Mouse (Mus musculus) CH12F3 (cell line): ENCODE results near the gene Unc93a2.
"Not testable (repeated sequence)": the region's sequence is repeated elsewhere in the genome, so short reads cannot be mapped to it uniquely, and the experiment has no call there.

ENCODE experiments used
- in situ Hi-C: fragments of 300-500 bp; cut with MboI; formaldehyde crosslinking; loops from 2 replicates; pipeline ENCODE4 v1.14.3; 2020; ENCODE audit warnings: low sequenced_read_pairs

Unc93a2 gene

DNA sequence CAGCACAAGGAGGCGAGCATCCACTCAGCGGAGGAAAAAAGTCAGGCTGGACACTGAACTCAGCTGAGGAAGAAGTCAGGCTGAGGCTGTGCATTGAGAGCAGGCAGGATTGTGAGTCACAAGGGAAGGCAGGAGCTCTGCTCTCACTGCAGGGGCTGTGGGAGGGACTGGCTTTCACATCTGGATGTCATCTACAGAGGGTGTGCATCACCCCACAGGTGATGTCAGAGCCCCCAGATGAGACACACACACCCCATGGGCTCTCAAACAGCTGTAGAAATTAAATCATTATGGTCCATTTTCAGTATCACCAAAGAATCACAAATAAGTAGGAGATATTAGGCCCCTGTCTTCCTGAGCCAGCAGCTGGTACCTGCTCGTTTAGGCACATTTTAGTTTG, at the start of gene Unc93a2:
Unc93a2 (minus strand) TSS at position 101 of the 400 bp plus-strand sequence.
- in situ Hi-C loops = not testable (repeated sequence)

DNA sequence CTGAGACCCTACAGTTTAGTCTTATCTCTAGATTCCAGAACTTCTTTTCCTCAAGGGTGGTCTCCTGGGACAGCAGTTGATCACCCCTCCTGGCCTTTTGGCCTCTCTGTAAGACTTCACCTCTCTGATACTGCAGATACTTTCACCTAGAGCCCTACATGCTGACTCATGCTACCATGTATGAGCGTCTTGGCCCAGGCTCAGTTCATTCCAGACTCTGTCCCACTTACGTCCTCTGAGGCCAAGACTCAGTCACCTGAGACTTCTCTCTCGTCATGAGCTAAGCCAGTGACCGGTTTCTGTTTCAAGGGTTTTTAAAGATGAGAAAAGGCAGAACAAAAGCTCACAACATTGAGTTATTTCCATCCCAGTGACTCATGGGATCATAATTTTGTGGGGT, 48.9 kb upstream of the Unc93a2 start:
- in situ Hi-C loops = not testable (repeated sequence)

DNA sequence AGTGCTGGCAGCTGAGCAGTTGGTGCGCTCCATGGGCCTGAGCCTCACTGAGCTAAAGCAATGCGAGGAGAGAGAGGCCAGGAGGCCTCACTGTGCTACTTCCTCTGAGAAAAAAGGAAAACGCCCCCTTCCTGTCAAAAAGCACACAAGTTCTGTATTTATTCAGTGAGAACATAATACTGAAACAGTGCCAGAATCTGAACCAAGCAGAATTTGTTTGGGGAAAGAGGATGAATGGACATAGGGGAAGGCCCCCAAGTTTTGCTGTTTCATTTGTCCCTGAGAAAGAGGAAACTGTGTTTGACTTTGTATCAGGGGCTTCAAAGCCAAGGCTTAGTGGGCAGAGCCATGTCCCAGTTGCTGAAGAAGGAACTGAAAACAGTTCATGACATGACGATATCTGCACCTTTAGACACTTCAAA, 45.0 kb upstream of the Unc93a2 start:
- in situ Hi-C loops = not testable (repeated sequence)

DNA sequence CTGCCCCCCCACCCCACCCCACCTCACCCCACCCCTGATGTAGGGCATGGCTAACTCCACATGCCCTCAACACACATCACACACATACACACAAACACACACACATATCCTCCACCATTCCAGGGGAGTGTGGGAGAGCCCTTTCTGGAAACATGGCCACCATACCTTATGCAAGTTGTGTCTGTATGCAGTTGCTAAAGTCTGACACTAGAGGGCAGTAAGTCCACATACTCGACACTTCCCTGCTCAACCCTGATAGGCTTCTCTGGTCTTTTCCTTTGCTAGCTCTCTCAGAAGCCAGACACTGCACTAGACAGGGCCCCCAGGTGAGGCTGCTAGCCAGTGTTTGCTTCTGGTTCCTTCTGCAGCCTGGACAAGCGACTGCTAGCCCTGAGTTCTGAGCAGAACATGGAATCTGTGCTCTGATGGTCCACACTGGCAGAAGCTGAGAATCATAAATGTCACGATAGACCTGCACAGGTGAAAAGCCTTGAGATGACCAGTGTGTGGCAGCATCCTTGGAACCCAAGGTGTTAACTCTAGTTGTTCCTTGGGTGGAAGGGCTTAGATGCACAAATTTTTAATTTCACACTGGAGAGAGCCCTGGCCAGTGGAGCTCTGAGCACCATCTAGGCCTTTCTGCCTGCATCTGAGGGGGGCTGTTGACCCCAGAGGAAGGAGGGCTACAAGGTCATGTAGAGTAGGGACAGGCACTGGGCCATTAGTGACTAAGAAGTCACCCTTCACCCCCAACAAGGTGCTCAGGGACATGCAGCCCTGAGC, 35.1 kb upstream of the Unc93a2 start:
- in situ Hi-C loops = not testable (repeated sequence)

DNA sequence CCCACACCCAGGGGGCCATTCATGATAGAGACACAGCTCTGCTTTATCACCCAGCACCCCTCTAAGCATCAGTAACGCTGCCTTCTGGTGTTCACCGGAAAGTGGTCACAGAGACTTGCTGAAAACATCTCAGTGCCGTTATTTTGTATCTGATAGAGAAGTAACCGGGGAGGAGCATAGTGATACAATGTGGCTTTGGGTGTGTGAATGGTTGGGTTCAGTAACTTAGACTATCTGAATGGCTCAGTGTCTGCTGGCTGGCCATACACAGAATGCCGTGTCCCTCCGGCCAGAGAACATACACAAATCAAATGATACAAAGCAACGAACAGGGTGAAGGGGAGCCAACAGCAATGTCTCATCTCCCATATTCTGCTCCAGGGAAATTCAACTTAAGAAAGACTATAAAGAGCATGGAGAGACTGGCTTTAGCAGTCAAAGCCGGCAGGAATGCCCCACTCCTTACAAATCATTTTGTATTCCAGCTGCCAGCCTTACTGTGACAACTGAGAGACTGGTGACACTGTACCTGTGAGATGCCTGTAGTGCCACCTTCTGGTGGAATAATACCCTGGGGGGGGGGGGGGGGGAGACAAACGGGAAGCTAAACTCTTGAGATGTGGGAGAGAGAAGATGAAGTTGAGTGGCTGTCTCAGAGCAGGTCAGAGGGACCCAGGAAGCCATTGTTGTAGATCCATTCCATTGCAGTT, 29.5 kb upstream of the Unc93a2 start:
- in situ Hi-C loops = not testable (repeated sequence)

DNA sequence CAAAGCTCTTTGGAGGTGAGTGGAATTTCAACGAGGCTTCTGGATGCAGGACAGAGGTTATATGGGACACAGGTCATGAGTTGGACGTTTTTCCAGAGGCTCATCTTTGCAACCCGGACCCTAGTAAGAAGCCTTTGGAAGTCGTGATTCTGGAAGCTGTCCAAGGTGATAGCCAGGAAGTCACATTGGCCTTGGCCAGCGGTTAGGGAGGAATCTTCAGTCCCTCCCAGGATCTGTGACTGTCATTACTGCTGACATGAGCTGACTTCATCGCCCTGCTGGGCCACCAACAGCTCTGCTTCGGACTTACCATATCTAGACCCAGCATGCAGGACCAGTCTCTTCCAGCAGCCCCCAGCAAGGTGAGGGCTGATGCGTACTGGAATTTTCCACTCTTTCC, 28.1 kb upstream of the Unc93a2 start:
- in situ Hi-C loops = not testable (repeated sequence)

DNA sequence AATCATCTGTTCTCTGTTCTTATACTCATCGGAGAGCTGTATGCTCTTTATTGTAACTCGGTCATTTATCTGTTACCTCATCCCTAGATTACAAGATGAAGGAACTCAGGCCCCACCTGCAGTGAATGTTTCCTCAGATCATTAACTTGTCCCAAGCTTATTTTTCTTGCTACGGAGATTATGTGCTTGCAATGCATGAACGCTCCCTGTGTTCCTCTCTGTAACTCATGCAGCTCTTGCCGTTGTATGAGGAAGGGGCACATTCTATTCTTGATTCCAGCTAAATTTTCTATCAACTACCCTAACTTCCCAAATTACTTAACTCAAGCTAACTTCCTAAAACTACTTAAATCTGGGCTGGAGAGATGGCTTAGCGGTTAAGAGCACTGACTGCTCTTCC, 14.5 kb upstream of the Unc93a2 start:
- in situ Hi-C loops = not testable (repeated sequence)

DNA sequence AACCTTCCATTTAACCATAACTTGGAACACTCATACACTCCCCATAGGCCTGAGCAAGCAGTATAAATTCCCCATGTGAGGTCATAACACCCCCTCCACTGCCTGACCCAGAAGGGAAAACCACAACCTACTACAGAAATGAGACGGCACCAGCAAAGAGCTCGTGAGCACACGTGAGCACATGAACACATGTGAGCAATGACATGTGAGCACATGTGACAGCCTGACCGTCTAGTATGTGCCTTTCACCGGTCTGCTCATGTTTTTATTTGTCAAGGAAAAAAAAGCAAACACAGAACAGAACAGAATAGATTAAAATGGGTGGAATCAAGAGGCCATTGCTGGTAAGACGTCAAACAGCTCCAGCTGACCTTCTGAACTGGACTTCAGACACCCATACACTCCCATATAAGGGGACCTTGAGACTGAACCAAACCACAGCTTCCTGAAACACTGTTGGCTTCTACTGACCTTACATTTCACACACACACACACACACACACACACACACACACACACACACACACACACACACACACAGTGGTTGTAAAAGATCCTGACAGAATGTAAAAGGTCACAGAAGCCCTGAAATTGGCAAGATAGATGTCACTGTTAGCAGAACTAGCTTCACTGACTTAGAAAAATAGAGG, 13.1 kb upstream of the Unc93a2 start:
- in situ Hi-C loops = not testable (repeated sequence)

DNA sequence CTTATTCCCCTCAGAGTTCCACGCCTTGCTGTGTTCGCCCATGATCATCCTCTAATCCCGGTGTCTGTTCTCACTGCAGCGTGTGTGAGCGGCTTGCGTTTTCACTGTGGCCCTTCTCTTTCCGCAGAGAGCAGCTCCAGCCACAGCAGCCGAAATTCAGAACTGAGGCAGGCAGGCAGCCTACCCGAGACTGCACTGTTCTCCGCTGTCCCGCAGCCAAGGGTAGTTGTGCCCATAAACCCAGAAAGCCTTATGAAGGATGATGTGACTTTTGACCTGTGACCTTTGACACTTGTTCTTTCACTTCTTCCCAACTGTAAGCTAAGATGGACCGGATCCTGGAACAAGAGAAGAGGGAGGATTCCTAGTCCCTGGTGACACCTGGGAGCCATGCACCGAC, 11.8 kb upstream of the Unc93a2 start:
- in situ Hi-C loops = not testable (repeated sequence)

DNA sequence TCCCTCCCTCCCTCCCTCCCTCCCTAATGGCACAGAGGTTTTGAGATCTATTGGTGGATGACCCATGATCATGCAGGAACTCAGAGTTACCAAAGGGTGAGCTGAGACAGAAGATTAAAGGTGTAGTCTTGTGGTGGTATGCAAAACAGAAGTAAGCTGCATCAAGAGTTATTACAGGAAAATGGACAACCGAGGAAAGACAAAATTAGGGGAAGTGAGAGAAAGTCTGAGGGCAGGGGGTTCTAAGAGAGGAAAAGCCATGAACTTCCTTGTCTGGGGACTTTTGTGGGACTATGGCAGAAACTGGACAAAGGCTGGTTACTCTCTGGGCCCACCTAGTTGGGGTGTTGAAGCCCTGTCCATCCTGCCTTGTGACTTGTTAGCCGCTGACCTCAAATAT, 11.0 kb upstream of the Unc93a2 start:
- in situ Hi-C loops = not testable (repeated sequence)

DNA sequence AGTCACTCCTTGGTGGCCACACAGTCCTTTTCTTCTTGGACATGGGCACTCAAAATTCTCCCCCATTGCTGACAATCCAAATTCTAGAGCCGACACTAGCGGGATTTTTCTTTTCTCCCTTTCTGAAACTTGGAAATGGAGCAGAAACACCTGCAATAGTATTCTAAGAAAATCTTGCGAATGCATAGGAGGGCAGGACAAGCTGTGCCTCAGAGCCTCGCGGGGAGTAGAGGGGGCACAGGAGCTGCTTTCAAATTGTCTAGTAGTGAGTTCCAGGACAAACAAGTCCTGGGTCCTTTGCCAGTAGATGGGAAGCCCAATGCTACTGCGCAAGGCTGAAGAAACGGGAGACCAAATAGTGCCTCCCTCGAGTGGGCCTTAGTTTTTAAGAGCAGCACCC, 10.4 kb upstream of the Unc93a2 start:
- in situ Hi-C loops = not testable (repeated sequence)

DNA sequence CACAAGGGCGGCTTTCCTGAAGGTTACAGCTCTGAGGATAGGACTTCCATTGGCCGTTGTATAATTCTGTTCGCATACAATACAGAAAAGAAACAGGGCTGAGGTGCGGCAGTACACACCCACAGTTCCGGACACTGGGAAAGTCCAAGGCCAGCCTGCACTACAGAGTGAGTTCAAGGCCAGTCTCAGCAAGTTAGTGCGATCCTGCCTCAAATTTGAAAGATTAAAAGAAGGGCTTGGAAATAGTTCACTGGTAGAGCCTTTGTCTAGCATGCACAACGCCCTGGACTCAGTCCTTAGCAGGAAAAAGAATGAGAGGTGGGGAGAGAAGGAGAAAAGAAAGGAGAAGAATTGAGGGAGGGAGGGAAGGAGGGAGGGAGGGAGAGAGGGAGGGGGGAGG, 9.9 kb upstream of the Unc93a2 start:
- in situ Hi-C loops = not testable (repeated sequence)

DNA sequence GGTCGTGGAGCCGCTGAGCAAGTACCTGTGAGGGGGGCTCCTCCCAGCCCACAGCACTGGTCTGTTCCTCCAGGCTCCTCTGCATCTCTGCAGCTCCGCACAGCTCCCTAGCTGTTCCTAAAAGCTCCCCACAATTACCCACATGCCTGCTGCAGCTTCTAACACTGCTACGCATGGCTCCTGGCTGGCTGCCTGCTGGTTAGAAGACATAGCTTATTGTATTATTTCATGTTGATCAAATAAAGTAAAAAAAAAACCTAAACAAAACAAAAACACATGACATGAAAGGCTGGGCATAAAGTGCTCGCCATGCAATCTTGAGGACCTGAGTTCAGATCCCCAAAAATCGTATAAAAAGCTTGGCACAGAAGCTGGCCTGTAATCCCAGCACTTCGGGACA, 4.6 kb upstream of the Unc93a2 start:
- in situ Hi-C loops = not testable (repeated sequence)

DNA sequence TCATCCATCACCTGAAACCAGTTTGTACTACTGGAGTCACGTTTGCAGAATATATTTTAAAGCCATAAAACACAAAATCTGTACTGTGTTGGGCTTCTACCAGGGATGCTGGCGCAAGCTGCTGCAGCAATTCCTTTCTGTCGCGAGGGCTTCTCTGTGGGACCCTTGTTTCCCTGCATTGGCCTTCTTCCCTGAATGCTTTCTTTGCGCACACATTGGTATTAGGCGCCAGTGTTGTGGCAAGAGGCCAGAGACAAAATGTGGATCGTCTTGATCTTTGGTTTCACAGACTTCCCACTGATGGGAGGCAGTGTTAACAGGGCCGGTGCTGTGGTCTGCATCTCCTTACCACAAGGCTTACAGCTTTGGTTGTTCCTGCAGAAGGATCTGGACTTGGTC, 3.7 kb upstream of the Unc93a2 start:
- in situ Hi-C loops = not testable (repeated sequence)

DNA sequence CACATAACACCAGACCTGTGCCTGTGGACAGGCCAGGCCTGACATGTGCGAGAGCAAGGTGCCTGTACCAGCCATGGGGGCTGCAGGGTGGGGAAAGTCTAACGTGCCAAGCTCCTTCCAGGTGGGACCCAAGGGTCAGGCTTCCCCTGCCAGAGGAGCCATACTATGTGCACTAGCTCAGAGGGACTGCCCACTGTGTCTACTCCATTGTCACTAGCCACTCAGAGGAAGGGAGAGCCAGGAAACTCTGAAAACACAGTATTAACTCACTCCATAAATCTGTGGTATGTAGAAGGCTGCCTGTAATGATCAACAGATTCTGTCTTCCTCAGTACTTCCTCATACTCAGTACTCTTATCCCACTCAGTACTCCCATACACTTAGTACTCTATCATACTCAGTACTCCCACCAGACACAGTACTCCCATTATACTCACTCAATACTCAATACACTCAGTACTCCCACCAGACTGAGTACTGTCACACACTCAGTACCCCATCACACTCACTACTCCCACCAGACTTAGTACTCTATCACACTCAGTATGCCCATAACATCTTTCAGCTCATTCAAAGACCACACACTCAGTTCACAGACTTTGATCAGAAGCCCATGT, 3.2 kb upstream of the Unc93a2 start:
- in situ Hi-C loops = not testable (repeated sequence)

DNA sequence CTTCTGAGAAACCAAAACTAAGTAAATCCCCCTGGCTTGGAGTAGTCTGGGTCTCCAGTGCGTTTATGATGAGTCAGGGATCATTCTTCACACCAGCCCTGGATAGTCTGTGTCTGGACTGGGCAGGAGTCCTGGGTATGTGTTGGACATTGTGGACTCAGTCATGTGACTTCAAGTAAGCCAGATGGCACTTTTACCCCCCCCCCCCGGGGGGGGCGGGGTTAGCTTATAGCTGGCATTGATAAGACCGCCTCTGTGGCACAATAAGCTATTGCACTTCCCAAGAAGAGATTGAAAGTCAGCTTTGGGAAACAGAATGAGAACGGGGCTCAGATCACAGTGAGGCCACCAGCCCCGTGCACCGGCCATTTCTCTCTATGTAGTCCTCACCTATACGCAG, 752 bp upstream of the Unc93a2 start:
- in situ Hi-C loops = not testable (repeated sequence)

DNA sequence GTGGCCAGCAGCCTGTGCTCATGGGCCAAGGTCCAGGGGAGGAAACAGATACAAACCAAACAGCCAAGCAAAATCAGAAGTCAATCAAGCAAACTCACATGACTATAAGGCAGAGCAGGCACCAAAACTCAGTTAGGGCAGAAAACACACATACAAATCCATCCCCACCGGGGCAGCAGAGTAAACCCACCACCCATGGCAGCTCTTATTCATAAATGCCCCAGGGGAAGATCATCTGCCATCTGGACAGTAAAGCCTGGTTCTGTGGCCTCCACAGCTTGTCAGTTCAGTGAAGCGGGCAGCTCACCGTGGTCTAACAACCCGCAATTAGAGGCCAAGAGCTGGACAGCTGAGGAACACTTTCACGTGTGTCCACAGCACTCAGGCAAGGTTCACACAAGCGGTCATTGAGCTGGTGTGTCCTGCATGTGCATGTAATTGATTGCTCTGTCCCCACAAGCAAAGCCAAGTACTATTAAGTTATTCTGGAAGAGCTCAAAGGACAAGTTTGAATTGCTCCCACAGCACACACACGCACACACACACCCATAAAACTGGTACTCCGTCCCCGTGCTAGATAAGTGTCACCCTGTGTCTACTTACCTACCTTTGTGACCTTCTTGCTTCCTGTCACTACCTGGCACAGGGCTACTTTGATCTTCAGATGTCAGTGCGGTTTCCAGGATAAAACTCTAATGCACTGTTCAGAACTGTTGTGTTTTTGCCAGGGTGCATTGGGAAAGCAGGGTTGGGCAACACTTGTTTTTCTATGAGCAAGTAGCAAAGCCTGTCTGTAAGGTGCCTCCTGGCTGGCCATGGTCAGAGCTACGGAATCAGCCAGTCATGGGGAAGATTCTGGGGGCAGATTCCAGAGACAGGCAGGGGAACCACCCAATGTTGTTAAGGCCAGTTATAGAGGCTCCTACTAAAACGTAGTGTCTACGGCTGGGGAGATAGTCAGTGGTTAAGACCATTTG, 1.8 kb downstream of the Unc93a2 start:
- in situ Hi-C loops = not testable (repeated sequence)

DNA sequence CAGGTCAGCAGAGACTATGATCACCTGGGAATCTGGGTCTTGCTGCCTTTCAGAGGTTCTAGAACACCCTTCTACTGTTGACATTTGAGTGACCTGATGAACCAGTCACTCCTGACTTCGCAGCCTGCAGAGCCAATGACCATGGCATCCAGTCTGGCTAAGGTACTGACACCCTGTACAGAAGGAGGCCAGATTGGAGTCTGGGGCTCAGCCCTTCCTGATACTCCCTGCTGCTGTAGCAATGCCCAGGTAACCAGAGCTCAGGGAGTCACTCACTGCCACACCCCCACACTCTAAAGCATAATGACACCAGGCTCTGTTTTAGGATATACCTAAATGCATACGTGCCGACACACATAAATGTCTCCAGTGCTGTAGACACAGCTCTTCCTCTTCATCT, 2.6 kb downstream of the Unc93a2 start:
- in situ Hi-C loops = not testable (repeated sequence)

DNA sequence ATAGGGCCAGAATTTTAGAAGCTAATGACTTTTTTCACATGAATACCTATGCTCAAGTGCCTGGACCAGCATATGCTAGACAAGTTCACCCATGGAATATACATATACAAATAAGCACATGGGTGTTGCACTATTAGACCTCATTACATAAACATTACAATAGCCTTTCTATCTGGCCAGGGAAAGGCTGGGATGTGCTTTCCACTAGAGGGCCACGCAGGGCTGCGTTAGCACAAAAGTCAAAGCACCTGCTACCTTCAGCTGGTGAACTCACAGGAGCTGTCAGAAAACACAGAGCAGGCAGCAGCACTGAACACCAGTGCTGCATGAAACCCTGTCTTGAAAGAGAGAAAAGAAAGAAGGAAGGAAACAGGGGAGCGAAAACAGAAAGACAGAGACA, 7.4 kb downstream of the Unc93a2 start:
- in situ Hi-C loops = not testable (repeated sequence)
